Mouse (Mus musculus): ENCODE data around the gene Gdf3. TPM values are rescaled to one million over a fixed set of nuclear protein-coding genes. Genes with fewer than 3 reads are reported as not detected.

Gene Gdf3
- polyA plus RNA-seq, 1 experiment from 2014 or later, result not detected

DNA sequence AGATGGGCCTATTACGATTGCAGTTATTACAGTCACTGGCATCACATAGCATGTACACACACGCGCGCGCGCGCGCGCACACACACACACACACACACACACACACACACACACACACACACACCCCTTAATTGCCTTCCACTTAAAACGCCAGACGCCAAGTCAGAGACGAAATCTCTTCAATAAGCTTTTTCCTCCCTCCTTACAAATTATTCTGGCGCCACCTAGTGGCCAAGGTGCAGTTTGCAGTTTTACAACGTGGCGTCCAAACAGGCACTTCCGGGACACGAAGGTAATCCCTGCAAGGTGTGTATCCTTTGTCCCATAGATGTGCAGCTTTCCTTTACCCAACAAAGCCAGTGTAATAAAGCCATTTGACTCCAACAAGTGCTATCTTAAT is 49.5 kb downstream of the Gdf3 start:
- peaks cover 2% of the 10 kb centered on the region; the same call in 1 of the 2 replicates for H3K4me1 ChIP-seq (replicated peaks; ENCODE audit: control insufficient read depth, insufficient read depth, low read length)
- no peak overlapping the region for H3K27ac ChIP-seq
- no peaks in the 10 kb centered on the region for H3K9me3 ChIP-seq (ENCODE audit: control insufficient read depth, low read length)
- no peak overlapping the region for H3K9ac ChIP-seq
- H3K27me3 ChIP-seq (ENCODE audit: control insufficient read depth, insufficient read depth, low read length), result no peaks in the 10 kb centered on the region
- H3K4me2 ChIP-seq (replicated peaks), result peak overlapping the region; percentile 34
- 17% methylated on average over 17 of the region's 17 CpGs for WGBS
- H3K4me3 ChIP-seq (replicated peaks; ENCODE audit: low read length), result no peak overlapping the region
- ATAC-seq (ENCODE audit: low FRiP score), result peak; percentile 41; the same call in 1 of the 2 replicates
- peak; percentile 89 for DNase-seq (ENCODE audit: low spot score)
- no peaks in the 10 kb centered on the region for H3K36me3 ChIP-seq (replicated peaks; ENCODE audit: control insufficient read depth, insufficient read depth)

DNA sequence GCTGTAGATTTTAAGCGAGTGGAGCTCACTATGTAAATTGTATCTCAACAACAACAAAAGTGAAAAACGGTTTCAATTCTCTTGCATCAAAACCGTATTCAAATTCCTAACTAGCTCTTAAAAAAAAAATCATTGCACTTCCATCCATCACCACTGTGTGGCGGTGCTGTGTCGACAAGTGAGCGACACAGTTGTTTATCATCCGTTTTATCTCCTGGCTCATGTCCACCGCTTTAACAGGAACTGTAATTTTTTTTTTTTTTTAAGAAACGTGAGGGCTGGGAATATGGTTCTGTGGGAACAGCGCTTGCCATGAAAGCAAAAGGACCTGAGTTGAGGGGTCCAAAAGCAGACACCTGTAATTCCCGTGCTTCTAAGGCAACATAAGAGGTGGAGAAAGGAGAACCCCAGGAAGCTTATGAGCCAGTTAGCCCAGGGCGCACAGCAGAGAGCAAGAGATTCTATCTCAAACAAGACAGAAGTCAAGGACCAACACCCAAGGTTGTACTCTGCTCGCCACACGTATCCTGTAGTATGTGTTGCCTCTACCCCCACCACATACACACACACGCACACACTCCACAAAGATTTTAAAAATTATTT is 52.8 kb downstream of the Gdf3 start:
- ATAC-seq (ENCODE audit: low FRiP score), result peak; percentile 21; the same call in 1 of the 2 replicates
- Histone ChIP-seq H3K9me3 (ENCODE audit: control insufficient read depth, low read length) (no peaks in the 10 kb centered on the region), H3K4me2 (replicated peaks) (peak overlapping the region; percentile 39), H3K36me3 (replicated peaks; ENCODE audit: control insufficient read depth, insufficient read depth) (no peaks in the 10 kb centered on the region), H3K9ac (no peak overlapping the region), H3K27ac (no peak overlapping the region), H3K27me3 (ENCODE audit: control insufficient read depth, insufficient read depth, low read length) (no peaks in the 10 kb centered on the region), H3K4me3 (replicated peaks; ENCODE audit: low read length) (peak overlapping the region; percentile 14; the same call in 1 of the 2 replicates), H3K4me1 (replicated peaks; ENCODE audit: control insufficient read depth, insufficient read depth, low read length) (peaks cover 2% of the 10 kb centered on the region; the same call in 1 of the 2 replicates)
- DNase-seq (ENCODE audit: low spot score), result peak; percentile 89
- 26% methylated on average over 15 of the region's 15 CpGs for WGBS

Other genes with a start within 250 kb of the Gdf3 start
- 127 and 145 TPM in 2 replicates for gene Rimklb, start 111.3 kb downstream of the Gdf3 start, polyA plus RNA-seq (2014; fragmentation: Nextera tagmentation; extraction: Ambion mirVana)
- gene Mfap5, start 104.2 kb downstream of the Gdf3 start, polyA plus RNA-seq (2014; fragmentation: Nextera tagmentation; extraction: Ambion mirVana), result 2.0 and 2.3 TPM in 2 replicates
- gene Aicda, start 56.3 kb downstream of the Gdf3 start, polyA plus RNA-seq (2014; fragmentation: Nextera tagmentation; extraction: Ambion mirVana), result 0.52 and 1.0 TPM in 2 replicates
- 1.5 and 1.9 TPM in 2 replicates for gene Apobec1, start 7.6 kb downstream of the Gdf3 start, polyA plus RNA-seq (2014; fragmentation: Nextera tagmentation; extraction: Ambion mirVana)
- not detected in 2 replicates for gene Dppa3, start 16.3 kb upstream of the Gdf3 start, polyA plus RNA-seq (2014; fragmentation: Nextera tagmentation; extraction: Ambion mirVana)
- gene Nanog, start 97.4 kb upstream of the Gdf3 start, polyA plus RNA-seq (2014; fragmentation: Nextera tagmentation; extraction: Ambion mirVana), result 0.09 TPM in 1 of 2 replicates, not detected in the other
- 40.1 and 51.6 TPM in 2 replicates for gene Slc2a3, start 191.6 kb upstream of the Gdf3 start, polyA plus RNA-seq (2014; fragmentation: Nextera tagmentation; extraction: Ambion mirVana)
- gene Foxj2, start 209.8 kb upstream of the Gdf3 start, polyA plus RNA-seq (2014; fragmentation: Nextera tagmentation; extraction: Ambion mirVana), result 9.5 and 11.0 TPM in 2 replicates
- gene C3ar1, start 246.1 kb upstream of the Gdf3 start, polyA plus RNA-seq (2014; fragmentation: Nextera tagmentation; extraction: Ambion mirVana), result 1.6 and 1.9 TPM in 2 replicates

Data from hindbrain, embryonic 14.5 days (tissue).